Mouse (Mus musculus): ENCODE measurements around the gene Fam189b.

The Fam189b gene

GRCm38 (mm10) chr3:89229276-89229675 is 46.3 kb downstream of the Fam189b start:
- no peak for DNase-seq (ENCODE audit: low spot score)

- no peak for DNase-seq (ENCODE audit: low spot score)
Observed at GRCm38 (mm10) chr3:89230561-89230960, 47.6 kb downstream of the Fam189b start.

- no peak for DNase-seq (ENCODE audit: low spot score)
Observed at GRCm38 (mm10) chr3:89231345-89231744, 48.4 kb downstream of the Fam189b start.

GRCm38 (mm10) chr3:89231772-89232275 is 48.9 kb downstream of the Fam189b start:
- no peak for DNase-seq (ENCODE audit: low spot score)

GRCm38 (mm10) chr3:89232614-89233013 is 49.7 kb downstream of the Fam189b start:
- no peak for DNase-seq (ENCODE audit: low spot score)

- DNase-seq (ENCODE audit: low spot score): no peak
Observed at GRCm38 (mm10) chr3:89233562-89234110, 50.7 kb downstream of the Fam189b start.

GRCm38 (mm10) chr3:89236516-89236915 is 53.6 kb downstream of the Fam189b start:
- no peak for DNase-seq (ENCODE audit: low spot score)

- DNase-seq (ENCODE audit: low spot score): no peak
Observed at GRCm38 (mm10) chr3:89237682-89238081, 54.7 kb downstream of the Fam189b start.

- no peak for DNase-seq (ENCODE audit: low spot score)
Observed at GRCm38 (mm10) chr3:89238494-89238893, 55.6 kb downstream of the Fam189b start.

Measured in layer of hippocampus, adult 9-10 months (tissue).